Mouse (Mus musculus) spleen, embryonic (tissue): ENCODE measurements around the gene Rundc3b.

ENCODE experiments used
- CTCF ChIA-PET: fragments of 350-600 bp; sonication (Branson Sonifier 250); formaldehyde crosslinking; loops from one replicate; lab custom pipeline; 2022; lab: Charles Lee

The Rundc3b gene

DNA sequence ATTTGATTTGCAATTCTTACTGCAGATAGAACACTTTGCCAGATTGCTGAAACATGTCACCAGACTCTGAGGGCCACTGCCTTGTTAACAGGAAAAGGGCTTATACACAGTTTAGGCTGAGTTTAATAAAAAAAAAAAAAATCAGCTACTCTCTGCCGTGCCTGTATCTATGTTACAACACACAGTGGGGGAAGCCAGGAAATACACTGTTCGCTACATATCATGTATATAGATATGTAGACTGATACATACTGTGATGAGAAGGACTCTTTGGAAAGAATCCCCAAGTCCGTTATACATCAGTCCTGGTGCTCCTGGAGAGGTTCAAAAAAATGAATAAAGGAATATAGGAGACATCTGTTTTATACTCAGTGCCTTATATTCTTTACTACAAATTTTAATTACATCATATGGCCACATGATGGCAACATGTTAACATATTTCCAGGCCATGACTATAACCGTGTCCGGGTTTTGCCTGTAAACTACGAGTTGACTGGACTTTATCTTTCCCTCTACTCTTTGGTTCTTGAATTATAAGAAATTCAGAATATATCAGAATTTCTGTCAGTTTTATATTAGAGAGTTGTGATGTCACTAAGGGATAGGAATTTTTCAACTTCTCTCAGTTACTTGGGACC, 133.2 kb downstream of the Rundc3b start:
- CTCF ChIA-PET = interaction anchor here (1.0 kb wide), 1 partner anchor 137 kb away, joined by 9 read pairs; no protein-coding TSS in a partner anchor

DNA sequence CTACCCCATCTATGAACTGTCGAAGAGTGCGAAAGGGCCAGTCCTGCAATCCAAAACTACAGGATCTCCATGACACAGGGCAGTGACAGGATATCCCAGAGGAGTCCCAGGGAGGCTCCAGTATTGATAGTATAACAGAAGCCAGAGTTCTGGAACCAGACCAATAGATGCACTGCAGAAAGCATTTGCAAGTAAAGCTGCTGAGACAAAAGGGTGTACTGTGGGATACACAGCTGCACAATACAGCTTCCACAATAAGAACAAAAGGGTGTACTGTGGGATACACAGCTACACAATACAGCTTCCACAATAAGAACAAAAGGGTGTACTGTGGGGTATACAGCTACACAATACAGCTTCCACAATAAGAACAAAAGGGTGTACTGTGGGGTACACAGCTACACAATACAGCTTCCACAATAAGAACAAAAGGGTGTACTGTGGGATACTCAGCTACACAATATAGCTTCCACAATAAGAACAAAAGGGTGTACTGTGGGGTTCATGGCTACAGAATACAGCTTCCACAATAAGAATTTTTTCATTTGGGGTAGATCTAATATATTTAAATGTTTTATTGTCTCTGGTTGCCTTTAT, 134.0 kb downstream of the Rundc3b start:
- CTCF ChIA-PET = interaction anchor here (0.6 to 1.0 kb wide), 2 partner anchors 81 to 138 kb away, joined by 3 to 9 read pairs; no protein-coding TSS in a partner anchor

DNA sequence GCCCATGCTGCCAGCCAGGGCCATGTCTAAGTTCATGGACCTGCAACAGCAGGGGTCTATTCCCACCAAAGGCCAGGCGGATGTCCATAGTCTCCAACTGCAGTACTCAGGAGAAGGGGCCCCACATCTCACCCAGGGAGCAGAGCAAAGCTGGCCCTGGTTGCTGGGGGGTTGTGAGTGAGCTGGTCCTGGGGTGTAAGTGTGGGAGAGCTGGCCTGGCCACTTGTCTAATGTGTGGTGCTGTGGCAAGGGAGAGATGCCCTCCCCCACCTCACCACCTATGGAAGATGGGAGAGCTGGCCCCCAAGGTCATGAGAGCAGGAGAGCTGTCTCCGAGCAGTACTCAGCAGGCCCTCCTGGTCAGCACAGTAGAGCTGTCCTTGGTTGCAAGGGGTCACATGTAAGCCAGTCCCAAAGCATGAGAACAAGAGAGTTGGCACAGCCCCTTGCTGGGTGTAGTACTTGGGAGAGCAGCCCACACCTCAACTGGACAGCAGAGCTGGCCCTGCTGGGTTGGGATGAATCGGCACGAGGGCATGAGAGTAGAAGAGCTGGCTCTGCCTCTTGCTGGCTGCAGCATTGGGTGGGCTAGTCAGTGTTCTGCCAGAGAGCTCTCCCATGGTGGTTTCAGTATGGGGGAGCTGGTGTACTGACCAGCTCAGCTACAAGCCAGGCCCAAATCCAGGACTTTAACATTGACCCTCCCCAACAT, 134.6 kb downstream of the Rundc3b start:
- CTCF ChIA-PET = interaction anchor here (0.6 kb wide), 1 partner anchor 94 kb away, joined by 3 read pairs; no protein-coding TSS in a partner anchor

DNA sequence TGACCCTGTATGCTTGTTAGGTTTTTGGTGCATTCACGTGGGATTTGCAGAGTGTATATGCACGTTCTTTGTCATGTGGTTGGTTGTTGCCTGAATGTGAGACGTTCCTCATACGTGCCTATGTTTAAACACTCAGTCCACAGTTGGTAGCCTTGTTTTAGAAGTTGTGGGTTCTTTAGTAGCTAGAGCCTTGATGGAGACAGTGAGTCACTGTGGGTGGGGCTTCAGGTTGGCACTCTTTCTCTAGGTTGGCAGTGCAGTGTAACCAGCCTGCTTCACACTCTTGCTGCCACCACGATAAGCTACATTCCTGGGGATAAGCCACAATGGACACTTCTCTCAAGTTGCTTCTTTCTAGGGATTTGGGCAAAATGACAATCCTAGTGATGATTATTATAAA, 166.2 kb downstream of the Rundc3b start:
- CTCF ChIA-PET = no interaction called here

DNA sequence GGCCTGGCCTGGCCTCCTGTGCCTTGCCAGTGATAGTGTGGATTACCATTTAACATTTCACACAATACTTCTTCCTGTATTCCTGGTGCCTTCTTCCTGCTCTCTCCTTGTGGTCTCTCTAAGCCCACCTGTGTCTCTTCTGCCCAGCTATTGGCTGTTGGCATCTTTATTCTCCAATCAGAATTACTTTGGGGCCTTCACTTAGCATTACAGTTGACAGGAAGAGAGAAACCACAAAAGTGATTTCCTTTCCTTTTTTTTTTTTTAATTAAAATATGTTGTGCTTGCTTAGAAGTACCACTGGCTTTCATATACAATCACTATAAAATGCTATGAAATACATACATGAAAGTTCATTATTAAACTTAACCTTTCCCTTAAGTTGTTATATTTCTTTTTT, 167.2 kb downstream of the Rundc3b start:
- CTCF ChIA-PET = no interaction called here
